Mouse (Mus musculus) forebrain, embryonic 16.5 days (tissue): ENCODE results near the gene Klhl40. TPM values are rescaled to one million over a fixed set of nuclear protein-coding genes. Genes with fewer than 3 reads are reported as not detected.

Experiments
- ATAC-seq: fragments of 200-750 bp; cut with Nextera tagmentation; 2 replicates; pipeline ENCODE4 v1.8.0; 2017; ENCODE audit warnings: mild to moderate bottlenecking, moderate library complexity
- H3K27ac ChIP-seq: fragments of 300-500 bp; sonication (generic); 2 replicates; pipeline ENCODE4 v1.5.1; 2014; ENCODE audit warnings: low read length, control low read depth
- H3K27me3 ChIP-seq: fragments of 300-500 bp; sonication (generic); replicated peaks from 2 replicates; pipeline ENCODE4 v1.6.1; 2014; ENCODE audit warnings: low read length; ENCODE audit not compliant: control insufficient read depth, insufficient read depth
- H3K36me3 ChIP-seq: fragments of 300-500 bp; sonication (generic); 2 replicates; pipeline ENCODE4 v1.6.1; 2014; ENCODE audit not compliant: control insufficient read depth, insufficient read depth
- H3K4me1 ChIP-seq: fragments of 300-500 bp; sonication (generic); replicated peaks from 2 replicates; pipeline ENCODE4 v1.6.1; 2014; ENCODE audit warnings: low read length; ENCODE audit not compliant: control insufficient read depth, insufficient read depth
- H3K4me2 ChIP-seq: fragments of 300-500 bp; sonication (generic); 2 replicates; pipeline ENCODE4 v1.6.1; 2014; ENCODE audit warnings: mild to moderate bottlenecking, low read length, control low read depth
- H3K4me3 ChIP-seq: fragments of 300-500 bp; sonication (generic); replicated peaks from 2 replicates; pipeline ENCODE4 v1.5.1; 2014; ENCODE audit warnings: mild to moderate bottlenecking, low read length, control low read depth
- H3K9ac ChIP-seq: fragments of 300-500 bp; sonication (generic); replicated peaks from 2 replicates; pipeline ENCODE4 v1.6.1; 2014; ENCODE audit warnings: low read depth, low read length, control low read depth
- H3K9me3 ChIP-seq: fragments of 300-500 bp; sonication (generic); 2 replicates; pipeline ENCODE4 v1.6.1; 2016; ENCODE audit warnings: low read length; ENCODE audit not compliant: control insufficient read depth
- WGBS: fragments of 180-500 bp; shearing (Covaris S2); extraction: QIAGEN DNeasy Blood & Tissue Kit; methylation state at CpG from one replicate; pipeline ENCODE4 v1.1.7; 2014; 5-methylcytosine and 5-hydroxymethylcytosine counted together
- polyA plus RNA-seq: library from polyadenylated mRNA; unstranded; fragments of >200 nt; fragmentation: Nextera tagmentation; extraction: Ambion mirVana; gene quantifications from 2 replicates; pipeline ENCODE4 v1.2.1, GENCODE M21; 2015

The Klhl40 gene
- polyA plus RNA-seq = 0.80 and 1.1 TPM in 2 replicates

- peaks cover 7% of the 10 kb centered on the region; the same call in 1 of the 2 replicates for H3K4me1 ChIP-seq
- peak within 1 kb of the TSS; percentile 59 for H3K4me2 ChIP-seq
- no peaks in the 10 kb centered on the region for H3K36me3 ChIP-seq
- ATAC-seq = peak; percentile 71
- peak within 1 kb of the TSS; percentile 41 for H3K4me3 ChIP-seq
- no peaks in the 10 kb centered on the region for H3K9me3 ChIP-seq
- H3K27ac ChIP-seq = no peak within 1 kb of the TSS
- peaks cover 10% of the 10 kb centered on the region for H3K27me3 ChIP-seq
- peak within 1 kb of the TSS; percentile 12 for H3K9ac ChIP-seq
- 20% methylated on average over 30 of the region's 30 CpGs for WGBS
Observed at GRCm38 (mm10) chr9:121777484-121778065, at the start of gene Klhl40. Gene Klhl40, plus strand, starts transcription at chr9:121777607.

GRCm38 (mm10) chr9:121740490-121740889, 36.9 kb upstream of the Klhl40 start:
- no peak for ATAC-seq
- peaks cover 20% of the 10 kb centered on the region for H3K36me3 ChIP-seq
- no peaks in the 10 kb centered on the region for H3K27me3 ChIP-seq
- no peak overlapping the region for H3K4me2 ChIP-seq
- no peaks in the 10 kb centered on the region for H3K4me1 ChIP-seq
- H3K9ac ChIP-seq = no peak overlapping the region
- WGBS = 91% methylated on average over 6 of the region's 6 CpGs
- H3K27ac ChIP-seq = no peak overlapping the region
- H3K4me3 ChIP-seq = no peak overlapping the region
- no peaks in the 10 kb centered on the region for H3K9me3 ChIP-seq

GRCm38 (mm10) chr9:121741168-121741567, 36.2 kb upstream of the Klhl40 start:
- Histone ChIP-seq H3K36me3 (peaks cover 22% of the 10 kb centered on the region), H3K9ac (no peak overlapping the region), H3K4me3 (no peak overlapping the region), H3K4me1 (no peaks in the 10 kb centered on the region), H3K27ac (no peak overlapping the region), H3K27me3 (no peaks in the 10 kb centered on the region), H3K9me3 (no peaks in the 10 kb centered on the region), H3K4me2 (no peak overlapping the region)
- WGBS = 89% methylated on average over 3 of the region's 3 CpGs
- no peak for ATAC-seq

- Histone ChIP-seq H3K4me1 (no peaks in the 10 kb centered on the region), H3K4me2 (no peak overlapping the region), H3K27me3 (no peaks in the 10 kb centered on the region), H3K4me3 (no peak overlapping the region), H3K27ac (no peak overlapping the region), H3K36me3 (peaks cover 40% of the 10 kb centered on the region), H3K9me3 (no peaks in the 10 kb centered on the region), H3K9ac (no peak overlapping the region)
- ATAC-seq = no peak
- 93% methylated on average over 8 of the region's 8 CpGs for WGBS
Observed at GRCm38 (mm10) chr9:121744051-121744450, 33.4 kb upstream of the Klhl40 start.

GRCm38 (mm10) chr9:121752774-121753173, 24.6 kb upstream of the Klhl40 start:
- no peak overlapping the region for H3K4me3 ChIP-seq
- H3K27me3 ChIP-seq = no peaks in the 10 kb centered on the region
- H3K9me3 ChIP-seq = no peaks in the 10 kb centered on the region
- H3K9ac ChIP-seq = no peak overlapping the region
- H3K4me2 ChIP-seq = no peak overlapping the region
- no peaks in the 10 kb centered on the region for H3K4me1 ChIP-seq
- H3K27ac ChIP-seq = no peak overlapping the region
- ATAC-seq = no peak
- peaks cover 55% of the 10 kb centered on the region for H3K36me3 ChIP-seq
- WGBS = 96% methylated on average over 9 of the region's 9 CpGs

GRCm38 (mm10) chr9:121754624-121755023, 22.8 kb upstream of the Klhl40 start:
- 86% methylated on average over 3 of the region's 3 CpGs for WGBS
- no peak overlapping the region for H3K4me2 ChIP-seq
- no peak overlapping the region for H3K27ac ChIP-seq
- H3K36me3 ChIP-seq = peaks cover 41% of the 10 kb centered on the region
- no peaks in the 10 kb centered on the region for H3K9me3 ChIP-seq
- no peak for ATAC-seq
- no peaks in the 10 kb centered on the region for H3K27me3 ChIP-seq
- peaks cover 10% of the 10 kb centered on the region for H3K4me1 ChIP-seq
- H3K9ac ChIP-seq = no peak overlapping the region
- H3K4me3 ChIP-seq = no peak overlapping the region

- H3K27me3 ChIP-seq = no peaks in the 10 kb centered on the region
- no peak overlapping the region for H3K4me3 ChIP-seq
- H3K4me2 ChIP-seq = no peak overlapping the region
- H3K9ac ChIP-seq = no peak overlapping the region
- no peak overlapping the region for H3K27ac ChIP-seq
- 90% methylated on average over 3 of the region's 3 CpGs for WGBS
- peaks cover 19% of the 10 kb centered on the region for H3K36me3 ChIP-seq
- no peak for ATAC-seq
- H3K4me1 ChIP-seq = peaks cover 25% of the 10 kb centered on the region
- no peaks in the 10 kb centered on the region for H3K9me3 ChIP-seq
Observed at GRCm38 (mm10) chr9:121756785-121757184, 20.6 kb upstream of the Klhl40 start.

- ATAC-seq = no peak
- WGBS = 64% methylated on average over 3 of the region's 3 CpGs
- H3K4me1 ChIP-seq = peaks cover 27% of the 10 kb centered on the region
- peaks cover 14% of the 10 kb centered on the region for H3K36me3 ChIP-seq
- no peak overlapping the region for H3K9ac ChIP-seq
- H3K9me3 ChIP-seq = no peaks in the 10 kb centered on the region
- H3K4me2 ChIP-seq = no peak overlapping the region
- H3K27ac ChIP-seq = no peak overlapping the region
- H3K27me3 ChIP-seq = no peaks in the 10 kb centered on the region
- no peak overlapping the region for H3K4me3 ChIP-seq
Observed at GRCm38 (mm10) chr9:121757432-121757831, 20.0 kb upstream of the Klhl40 start.

- H3K4me3 ChIP-seq = no peak overlapping the region; the same call in 1 of the 2 replicates
- no peak overlapping the region for H3K9ac ChIP-seq
- H3K36me3 ChIP-seq = peaks cover 17% of the 10 kb centered on the region
- H3K4me2 ChIP-seq = peak overlapping the region; percentile 88
- no peak for ATAC-seq
- peaks cover 27% of the 10 kb centered on the region for H3K4me1 ChIP-seq
- H3K9me3 ChIP-seq = no peaks in the 10 kb centered on the region
- 57% methylated on average over 10 of the region's 10 CpGs for WGBS
- H3K27me3 ChIP-seq = no peaks in the 10 kb centered on the region
- H3K27ac ChIP-seq = no peak overlapping the region
Observed at GRCm38 (mm10) chr9:121757835-121758814, 19.3 kb upstream of the Klhl40 start.
